Mouse (Mus musculus) lung, embryonic 14.5 days (tissue): ENCODE data around the gene Myef2. TPM values are rescaled to one million over a fixed set of nuclear protein-coding genes. Genes with fewer than 3 reads are reported as not detected.

ENCODE experiments used
- ATAC-seq: fragments of 200-750 bp; cut with Nextera tagmentation; 2 replicates; pipeline ENCODE4 v1.8.0; 2017; ENCODE audit warnings: mild to moderate bottlenecking, moderate TSS enrichment, moderate library complexity; ENCODE audit not compliant: insufficient read depth
- DNase-seq: peaks from one replicate; pipeline ENCODE4 v3.0.0-alpha.2; 2015
- H3K27ac ChIP-seq: fragments of 300-500 bp; sonication (generic); 2 replicates; pipeline ENCODE4 v1.5.1; 2014; ENCODE audit warnings: low read depth, mild to moderate bottlenecking, moderate library complexity
- H3K27me3 ChIP-seq: fragments of 300-500 bp; sonication (generic); 2 replicates; pipeline ENCODE4 v1.6.1; 2014; ENCODE audit warnings: low read length, control low read depth; ENCODE audit not compliant: insufficient read depth
- H3K36me3 ChIP-seq: fragments of 300-500 bp; sonication (generic); 2 replicates; pipeline ENCODE4 v1.6.1; 2014; ENCODE audit warnings: control low read depth; ENCODE audit not compliant: insufficient read depth
- H3K4me1 ChIP-seq: fragments of 300-500 bp; sonication (generic); 2 replicates; pipeline ENCODE4 v1.6.1; 2014; ENCODE audit warnings: antibody characterized with exemption, control low read depth; ENCODE audit not compliant: insufficient read depth
- H3K4me2 ChIP-seq: fragments of 300-500 bp; sonication (generic); 2 replicates; pipeline ENCODE4 v1.6.1; 2014; ENCODE audit warnings: mild to moderate bottlenecking
- H3K4me3 ChIP-seq: fragments of 300-500 bp; sonication (generic); 2 replicates; pipeline ENCODE4 v1.5.1; 2014; ENCODE audit warnings: low read depth, low read length
- H3K9ac ChIP-seq: fragments of 300-500 bp; sonication (generic); 2 replicates; pipeline ENCODE4 v1.6.1; 2014
- H3K9me3 ChIP-seq: fragments of 300-500 bp; sonication (generic); 2 replicates; pipeline ENCODE4 v1.6.1; 2016; ENCODE audit warnings: low read depth, low read length, control low read depth
- CTCF ChIP-seq: IDR thresholded peaks from 2 replicates; pipeline ENCODE4 v1.5.1; 2016; ENCODE audit warnings: antibody characterized with exemption, low read depth
- WGBS: fragments of 180-500 bp; shearing (Covaris S2); extraction: QIAGEN DNeasy Blood & Tissue Kit; methylation state at CpG from one replicate; pipeline ENCODE4 v1.1.7; 2014; 5-methylcytosine and 5-hydroxymethylcytosine counted together
- polyA plus RNA-seq: library from polyadenylated mRNA; unstranded; fragments of >200 nt; fragmentation: Nextera tagmentation; extraction: Ambion mirVana; gene quantifications from 2 replicates; pipeline ENCODE4 v1.2.1, GENCODE M21; 2014

Myef2 gene
- polyA plus RNA-seq, 1 experiment from 2014 or later: 127 TPM

DNA sequence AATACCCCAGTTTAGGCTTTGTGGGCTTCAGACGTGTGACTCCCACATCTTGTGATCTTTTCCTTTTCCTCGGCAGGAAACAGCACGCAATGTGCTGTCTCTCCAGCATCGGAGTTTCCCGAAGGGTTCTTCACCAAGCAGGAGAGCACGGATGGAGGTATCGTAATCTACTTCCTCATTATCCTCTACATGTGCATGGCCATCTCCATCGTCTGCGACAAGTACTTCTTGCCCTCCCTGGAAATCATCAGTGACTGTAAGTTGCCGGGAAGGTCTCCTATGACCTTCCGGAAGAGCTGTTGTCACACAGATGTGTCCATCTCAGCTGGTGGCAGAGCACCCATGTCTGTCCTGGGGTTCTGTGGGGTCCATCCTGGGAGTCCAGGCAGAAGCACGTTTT lies 54.8 kb downstream of the Myef2 start:
- WGBS: 88% methylated on average over 12 of the region's 12 CpGs
- Histone ChIP-seq H3K9ac (no peak overlapping the region), H3K27me3 (no peaks in the 10 kb centered on the region), H3K9me3 (no peaks in the 10 kb centered on the region), H3K4me3 (no peak overlapping the region), H3K4me2 (no peak overlapping the region), H3K27ac (no peak overlapping the region), H3K4me1 (no peaks in the 10 kb centered on the region), H3K36me3 (no peaks in the 10 kb centered on the region)
- no peak for TF ChIP-seq CTCF
- ATAC-seq: no peak
- DNase-seq: no peak

DNA sequence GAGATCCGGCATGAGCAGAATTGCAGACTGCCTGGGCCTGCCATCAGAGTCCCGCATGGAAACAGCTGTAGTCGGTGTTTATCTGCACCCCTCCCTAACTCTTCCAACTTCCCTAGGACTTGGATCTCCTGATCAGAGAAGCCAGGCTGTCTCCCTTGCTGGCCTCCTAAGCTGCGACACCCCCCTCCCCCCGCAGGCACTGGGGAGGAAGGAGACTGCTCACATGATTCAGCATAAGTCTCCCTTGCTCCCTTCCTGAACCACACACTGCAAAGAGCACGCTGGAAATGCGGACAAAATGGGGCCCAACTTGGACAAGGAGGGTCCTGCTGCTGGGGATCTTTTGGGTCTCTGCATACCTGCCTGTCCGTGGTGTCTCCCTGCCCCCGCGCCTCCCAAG lies 55.6 kb downstream of the Myef2 start, which contains the start of gene Slc24a5:
Gene Slc24a5 (plus strand): TSS at position 231 of the 400 bp plus-strand sequence.
- no peak within 1 kb of the TSS for H3K27ac ChIP-seq
- H3K4me2 ChIP-seq: no peak within 1 kb of the TSS
- H3K9ac ChIP-seq: no peak within 1 kb of the TSS
- DNase-seq: peak; percentile 35
- peak; percentile 63; the same call in 1 of the 2 replicates for ATAC-seq
- H3K4me1 ChIP-seq: no peaks in the 10 kb centered on the region
- 41% methylated on average over 10 of the region's 10 CpGs for WGBS
- H3K4me3 ChIP-seq: no peak within 1 kb of the TSS
- TF ChIP-seq CTCF: no peak
- H3K27me3 ChIP-seq: no peaks in the 10 kb centered on the region
- no peaks in the 10 kb centered on the region for H3K36me3 ChIP-seq
- no peaks in the 10 kb centered on the region for H3K9me3 ChIP-seq

DNA sequence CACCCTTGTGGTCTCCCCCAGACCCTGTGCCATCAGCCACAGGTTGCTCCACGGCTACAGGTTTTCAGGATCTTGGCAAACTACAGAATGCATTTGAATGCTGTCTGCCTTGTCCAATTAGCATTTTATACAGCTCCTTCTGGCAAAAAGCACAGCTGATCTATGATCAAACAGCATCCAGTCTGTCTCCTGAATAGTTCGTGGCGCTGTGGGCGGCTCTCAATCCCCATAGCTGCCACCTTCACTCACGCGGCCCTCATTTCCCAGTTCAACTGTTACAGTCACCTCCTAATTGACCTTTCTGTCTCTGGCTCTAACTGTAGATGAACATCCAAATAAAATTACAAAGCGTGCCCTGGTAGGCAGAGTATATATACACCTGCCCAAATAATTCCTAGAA lies 56.1 kb downstream of the Myef2 start:
- WGBS: 83% methylated on average over 7 of the region's 7 CpGs

GRCm38 (mm10) chr2:125062944-125063343 lies 60.5 kb downstream of the Myef2 start:
- no peak overlapping the region for H3K4me3 ChIP-seq
- no peaks in the 10 kb centered on the region for H3K9me3 ChIP-seq
- ATAC-seq (no peak), DNase-seq (no peak)
- no peaks in the 10 kb centered on the region for H3K36me3 ChIP-seq
- H3K27ac ChIP-seq: no peak overlapping the region
- 57% methylated on average over 4 of the region's 4 CpGs for WGBS
- no peaks in the 10 kb centered on the region for H3K27me3 ChIP-seq
- no peaks in the 10 kb centered on the region for H3K4me1 ChIP-seq
- H3K9ac ChIP-seq: no peak overlapping the region
- no peak for TF ChIP-seq CTCF
- no peak overlapping the region for H3K4me2 ChIP-seq

More for the DNA sequence above, 56.1 kb downstream of the Myef2 start:
- no peak for ATAC-seq
- Histone ChIP-seq H3K4me1 (no peaks in the 10 kb centered on the region), H3K4me3 (no peak overlapping the region), H3K36me3 (no peaks in the 10 kb centered on the region), H3K9me3 (no peaks in the 10 kb centered on the region), H3K27ac (no peak overlapping the region), H3K27me3 (no peaks in the 10 kb centered on the region), H3K4me2 (no peak overlapping the region), H3K9ac (no peak overlapping the region)
- no peak for TF ChIP-seq CTCF
- DNase-seq: no peak

DNA sequence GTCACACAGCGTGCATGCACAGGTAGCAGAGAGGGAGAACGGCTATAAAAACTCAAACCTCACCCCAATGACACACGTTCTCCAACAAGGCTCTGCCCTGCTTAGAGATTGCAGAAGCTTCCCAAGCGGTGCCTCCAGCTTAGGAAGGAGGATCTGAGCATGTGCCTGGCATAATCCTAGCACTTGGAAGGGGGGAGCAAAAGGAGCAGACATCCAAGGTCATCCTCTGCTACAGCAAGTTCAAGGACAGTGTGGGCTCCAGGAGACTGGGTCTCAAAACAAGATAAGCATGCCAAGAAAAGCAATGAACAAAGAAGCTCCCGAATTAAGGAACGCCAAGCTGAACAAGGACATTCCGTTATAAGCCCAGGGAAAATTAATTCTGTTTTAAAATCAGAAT lies 62.0 kb downstream of the Myef2 start:
- Histone ChIP-seq H3K36me3 (no peaks in the 10 kb centered on the region), H3K4me1 (no peaks in the 10 kb centered on the region), H3K27ac (no peak overlapping the region), H3K9ac (no peak overlapping the region), H3K4me2 (no peak overlapping the region), H3K27me3 (no peaks in the 10 kb centered on the region), H3K9me3 (no peaks in the 10 kb centered on the region), H3K4me3 (no peak overlapping the region)
- 86% methylated on average over 7 of the region's 7 CpGs for WGBS
- DNase-seq: no peak
- no peak for ATAC-seq
- no peak for TF ChIP-seq CTCF

GRCm38 (mm10) chr2:125057250-125057815 lies 66.1 kb downstream of the Myef2 start:
- H3K27me3 ChIP-seq: no peaks in the 10 kb centered on the region
- H3K4me3 ChIP-seq: no peak overlapping the region
- WGBS: 28% methylated on average over 7 of the region's 7 CpGs
- DNase-seq (peak; percentile 32), ATAC-seq (no peak)
- no peaks in the 10 kb centered on the region for H3K9me3 ChIP-seq
- H3K36me3 ChIP-seq: no peaks in the 10 kb centered on the region
- no peak overlapping the region for H3K4me2 ChIP-seq
- H3K9ac ChIP-seq: no peak overlapping the region
- H3K4me1 ChIP-seq: no peaks in the 10 kb centered on the region
- peak; percentile 47 for TF ChIP-seq CTCF
- no peak overlapping the region for H3K27ac ChIP-seq

- peak; percentile 21 for DNase-seq
- 65% methylated on average over 7 of the region's 7 CpGs for WGBS
- Histone ChIP-seq H3K4me2 (no peak overlapping the region), H3K9me3 (no peaks in the 10 kb centered on the region), H3K27ac (no peak overlapping the region), H3K27me3 (no peaks in the 10 kb centered on the region), H3K4me1 (no peaks in the 10 kb centered on the region), H3K4me3 (no peak overlapping the region), H3K36me3 (no peaks in the 10 kb centered on the region), H3K9ac (no peak overlapping the region)
- peak; percentile 48 for TF ChIP-seq CTCF
- ATAC-seq: no peak
Measured at GRCm38 (mm10) chr2:125055316-125055903, 68.1 kb downstream of the Myef2 start.

Other genes with a start within 250 kb of the Myef2 start
- 4.5 and 5.0 TPM in 2 replicates for gene Slc24a5, start 55.5 kb downstream of the Myef2 start, polyA plus RNA-seq
- not detected in 2 replicates for gene Ctxn2, start 13.0 kb upstream of the Myef2 start, polyA plus RNA-seq
- gene Slc12a1, start 28.8 kb upstream of the Myef2 start, polyA plus RNA-seq: not detected in 2 replicates
- gene Dut, start 123.5 kb upstream of the Myef2 start, polyA plus RNA-seq: 197 and 198 TPM in 2 replicates